10 mouse cellular contexts compared by ENCODE assay signal in genomic region chr6:34865711-34866593, GRCm38 (mm10). TPM values are rescaled to one million over a fixed set of nuclear protein-coding genes. Genes with fewer than 3 reads are reported as not detected.
DNase-seq lines count a peak whose midpoint lies in the region; ATAC-seq and TF ChIP-seq lines count a peak whose summit lies in the region.
"Had no signal": no experiment of that assay in that cellular context is flagged by ENCODE, and none has a peak within 500 bp of the region (broad histone marks: within the 10 kb centered on the region; RNA-seq: fewer than 3 reads in every experiment).

No protein-coding gene starts in this region.

- TF ChIP-seq CTCF in gastrocnemius, adult 2 months (IDR thresholded peaks at IDR 0.05), result no peak
- TF ChIP-seq CTCF in heart, adult 2 months (IDR thresholded peaks at IDR 0.05), result no peak

- peak overlapping the region; percentile 86 for H3K4me3 ChIP-seq in gastrocnemius, adult 2 months
- H3K4me3 ChIP-seq in heart, adult 2 months, result peak overlapping the region; percentile 69
- H3K4me3 ChIP-seq in kidney, embryonic 16.5 days (ENCODE audit: low read length), result no peak overlapping the region
- no peak overlapping the region for H3K4me3 ChIP-seq in midbrain, embryonic 16.5 days (ENCODE audit: low read depth, low read length)

- H3K36me3 ChIP-seq in heart, adult 2 months (ENCODE audit: control insufficient read depth, insufficient read depth, low read length), result peaks cover 7% of the 10 kb centered on the region
- no peaks in the 10 kb centered on the region for H3K36me3 ChIP-seq in kidney, embryonic 16.5 days (ENCODE audit: insufficient read depth, low read length)
- no peaks in the 10 kb centered on the region for H3K36me3 ChIP-seq in midbrain, embryonic 16.5 days (ENCODE audit: control insufficient read depth, insufficient read depth, low read length)

- H3K4me2 ChIP-seq in kidney, embryonic 16.5 days (replicated peaks; ENCODE audit: low read depth, low read length), result no peak overlapping the region
- H3K4me2 ChIP-seq in midbrain, embryonic 16.5 days (ENCODE audit: low read length), result no peak overlapping the region

- H3K27ac ChIP-seq in gastrocnemius, adult 2 months, result peak overlapping the region; percentile 96
- peak overlapping the region; percentile 97 for H3K27ac ChIP-seq in heart, adult 2 months
- H3K27ac ChIP-seq in kidney, embryonic 16.5 days (ENCODE audit: low read length), result peak overlapping the region; percentile 72; the same call in 1 of the 2 replicates
- no peak overlapping the region for H3K27ac ChIP-seq in midbrain, embryonic 16.5 days (ENCODE audit: low read length)

- peak; percentile 69 for TF ChIP-seq POLR2A in heart, adult 2 months (IDR thresholded peaks at IDR 0.05; ENCODE audit: insufficient read depth, low read depth, low read length)

- peak; percentile 59 for DNase-seq in gastrocnemius, adult 2 months
- no peak for DNase-seq in gastrocnemius, postnatal 4 days (ENCODE audit: low spot score in 2 of 2)
- DNase-seq in heart, adult 2 months, result peak; percentile 67 to 75
- peak; percentile 86 for DNase-seq in lung, postnatal 25 days (ENCODE audit: low spot score)
- DNase-seq in ovary, postnatal 10 days (ENCODE audit: low spot score), result no peak
- DNase-seq in c-Kit-positive CD71-positive TER-119-positive erythroid progenitor cells, embryonic 14.5 days (ENCODE audit: low spot score), result no peak

- WGBS in heart, adult 2 months, result 39% methylated on average over 7 of the region's 7 CpGs
- 53% methylated on average over 7 of the region's 7 CpGs for WGBS in kidney, embryonic 16.5 days
- WGBS in midbrain, embryonic 16.5 days, result 72% methylated on average over 7 of the region's 7 CpGs

- no peaks in the 10 kb centered on the region for H3K79me2 ChIP-seq in heart, adult 2 months (replicated peaks; ENCODE audit: control insufficient read depth, insufficient read depth, low read length)

- intact Hi-C loops in gastrocnemius, adult 2 months (cut with DNase I), result loop anchor here (10.0 kb wide), 2 partner anchors 251 to 381 kb away; no protein-coding TSS in a partner anchor
- intact Hi-C loops in heart, adult 2 months (cut with DNase I), result loop anchor here (1.0 kb wide), 1 partner anchor 8 kb away; no protein-coding TSS in a partner anchor

- no peaks in the 10 kb centered on the region for H3K27me3 ChIP-seq in heart, adult 2 months (ENCODE audit: control insufficient read depth, insufficient read depth, low read length)
- no peaks in the 10 kb centered on the region for H3K27me3 ChIP-seq in kidney, embryonic 16.5 days (ENCODE audit: insufficient read depth, low read length)
- no peaks in the 10 kb centered on the region for H3K27me3 ChIP-seq in midbrain, embryonic 16.5 days (ENCODE audit: control insufficient read depth, insufficient read depth, low read depth, low read length)

- H3K9ac ChIP-seq in heart, adult 2 months (ENCODE audit: low read depth, low read length), result peak overlapping the region; percentile 39
- H3K9ac ChIP-seq in kidney, embryonic 16.5 days (replicated peaks; ENCODE audit: low read length), result no peak overlapping the region
- no peak overlapping the region for H3K9ac ChIP-seq in midbrain, embryonic 16.5 days (ENCODE audit: low read depth, low read length)

- peaks cover 25% of the 10 kb centered on the region for H3K4me1 ChIP-seq in heart, adult 2 months (ENCODE audit: control insufficient read depth, insufficient read depth, low read length)
- H3K4me1 ChIP-seq in kidney, embryonic 16.5 days (ENCODE audit: insufficient read depth, low read length), result peaks cover 36% of the 10 kb centered on the region
- no peaks in the 10 kb centered on the region for H3K4me1 ChIP-seq in midbrain, embryonic 16.5 days (ENCODE audit: control insufficient read depth, insufficient read depth, low read length)

- no peaks in the 10 kb centered on the region for H3K9me3 ChIP-seq in kidney, embryonic 16.5 days (ENCODE audit: low read length)
- H3K9me3 ChIP-seq in midbrain, embryonic 16.5 days (replicated peaks; ENCODE audit: control insufficient read depth, low read length, poor library complexity, severe bottlenecking), result no peaks in the 10 kb centered on the region

- peak; percentile 98 for TF ChIP-seq EP300 in heart, adult 2 months (IDR thresholded peaks at IDR 0.05; ENCODE audit: insufficient read depth, low read depth, low read length)

- ATAC-seq in kidney, embryonic 16.5 days (ENCODE audit: low FRiP score, low TSS enrichment), result peak; percentile 57
- ATAC-seq in midbrain, embryonic 16.5 days, result no peak

RNA-seq across cellular contexts. Expression of gene Tmem140, which starts 3.0 kb away (rescaled TPM):
- 10 to 100 TPM; 26.4 to 32.9 TPM for total RNA-seq in gastrocnemius, adult 2 months (2021)
- total RNA-seq in gastrocnemius, postnatal 4 days (2021), result 1 to 10 TPM; 8.6 to 9.7 TPM
- 10 to 100 TPM; 22.9 TPM for total RNA-seq in heart, adult 2 months (2021)
- 18.2 and 23.5 TPM in 2 replicates for polyA plus RNA-seq in heart, adult 2 months (2012; rRNA removed)
- polyA plus RNA-seq in kidney, embryonic 16.5 days (2015; fragmentation: Nextera tagmentation; extraction: Ambion mirVana), result 2.8 and 3.1 TPM in 2 replicates
- polyA plus RNA-seq in midbrain, embryonic 16.5 days (2015; fragmentation: Nextera tagmentation; extraction: Ambion mirVana), result 1.1 and 1.2 TPM in 2 replicates

RNA-seq across cellular contexts. Expression of gene Cyren, which starts 11.9 kb away (rescaled TPM):
- total RNA-seq in gastrocnemius, adult 2 months (2021), result 1 to 10 TPM; 2.8 to 3.7 TPM
- total RNA-seq in gastrocnemius, postnatal 4 days (2021), result 1 to 10 TPM; 7.9 TPM
- total RNA-seq in heart, adult 2 months (2021), result 1 to 10 TPM; 3.5 to 5.5 TPM
- 5.8 and 6.2 TPM in 2 replicates for polyA plus RNA-seq in heart, adult 2 months (2012; rRNA removed)
- 15.2 and 15.4 TPM in 2 replicates for polyA plus RNA-seq in kidney, embryonic 16.5 days (2015; fragmentation: Nextera tagmentation; extraction: Ambion mirVana)
- 9.1 and 9.3 TPM in 2 replicates for polyA plus RNA-seq in midbrain, embryonic 16.5 days (2015; fragmentation: Nextera tagmentation; extraction: Ambion mirVana)

RNA-seq across cellular contexts. Expression of gene Wdr91, which starts 44.7 kb away (rescaled TPM):
- 1 to 10 TPM; 5.2 to 8.0 TPM for total RNA-seq in gastrocnemius, adult 2 months (2021)
- total RNA-seq in gastrocnemius, postnatal 4 days (2021), result 10 to 100 TPM; 17.5 to 18.7 TPM
- total RNA-seq in heart, adult 2 months (2021), result 10 to 100 TPM; 12.7 to 13.4 TPM
- polyA plus RNA-seq in heart, adult 2 months (2012; rRNA removed), result 8.1 and 13.3 TPM in 2 replicates
- polyA plus RNA-seq in kidney, embryonic 16.5 days (2015; fragmentation: Nextera tagmentation; extraction: Ambion mirVana), result 11.2 and 11.3 TPM in 2 replicates
- 15.5 and 15.6 TPM in 2 replicates for polyA plus RNA-seq in midbrain, embryonic 16.5 days (2015; fragmentation: Nextera tagmentation; extraction: Ambion mirVana)

RNA-seq across cellular contexts. Expression of gene Stra8, which starts 54.0 kb away (rescaled TPM):
- not detected for total RNA-seq in gastrocnemius, adult 2 months (2021)
- total RNA-seq in gastrocnemius, postnatal 4 days (2021), result not detected
- not detected for total RNA-seq in heart, adult 2 months (2021)
- not detected in 2 replicates for polyA plus RNA-seq in heart, adult 2 months (2012; rRNA removed)
- not detected in 2 replicates for polyA plus RNA-seq in kidney, embryonic 16.5 days (2015; fragmentation: Nextera tagmentation; extraction: Ambion mirVana)
- polyA plus RNA-seq in midbrain, embryonic 16.5 days (2015; fragmentation: Nextera tagmentation; extraction: Ambion mirVana), result not detected in 2 replicates
- total RNA-seq: common myeloid progenitor, adult 5-6 weeks; layer of hippocampus, adult 8-10 months had no signal

Comparison
In these comparisons a context has a peak if more than half of its experiments do, and no peak if none do; other contexts are left out.
1. DNase-seq: peak in gastrocnemius, adult 2 months (single experiment), heart, adult 2 months (2 of 2) and lung, postnatal 25 days (single experiment); none in gastrocnemius, postnatal 4 days (0 of 2), ovary, postnatal 10 days (single experiment) and c-Kit-positive CD71-positive TER-119-positive erythroid progenitor cells, embryonic 14.5 days (single experiment).
2. H3K4me3 ChIP-seq: peak in gastrocnemius, adult 2 months (single experiment) and heart, adult 2 months (single experiment); none in kidney, embryonic 16.5 days (single experiment) and midbrain, embryonic 16.5 days (single experiment).